Mouse (Mus musculus) lung, adult 2 months (tissue): Measurements from ENCODE around the gene Tenm4.

ENCODE experiments used
- CTCF ChIP-seq: fragments of 200-500 bp; IDR thresholded peaks from 2 replicates; pipeline ENCODE4 v1.5.1; 2011; ENCODE audit warnings: mild to moderate bottlenecking, low read length, control low read depth; ENCODE audit not compliant: insufficient read depth
- POLR2A ChIP-seq: fragments of 200-500 bp; IDR thresholded peaks from 2 replicates; pipeline ENCODE4 v1.6.1; 2011; ENCODE audit warnings: low read depth, mild to moderate bottlenecking, control low read depth, low read length, borderline replicate concordance; ENCODE audit errors: extremely low read depth

DNA sequence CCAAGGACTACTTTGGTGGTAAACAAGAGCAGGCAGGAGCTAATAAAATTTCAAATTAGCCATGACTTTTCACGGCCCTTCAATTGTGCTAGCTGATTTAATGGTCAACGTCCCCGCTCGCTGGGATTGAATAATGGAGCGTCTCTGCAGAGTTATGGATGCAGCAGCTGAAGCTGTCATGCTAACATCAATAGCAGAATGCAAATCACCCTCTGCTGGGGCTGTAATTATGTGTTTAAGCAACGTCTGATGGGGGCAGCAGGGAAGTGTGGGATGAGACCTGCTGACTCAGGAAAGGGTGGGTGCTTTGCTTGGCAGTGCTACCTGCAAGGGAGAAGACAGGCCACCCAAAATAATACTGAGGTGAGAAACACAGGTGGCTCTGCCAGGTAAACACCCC, 649.3 kb downstream of the Tenm4 start:
- TF ChIP-seq POLR2A: no peak
- no peak for TF ChIP-seq CTCF
